Mouse (Mus musculus) embryonic facial prominence, embryonic 11.5 days (tissue): ENCODE data around the gene Lfng. TPM values are rescaled to one million over a fixed set of nuclear protein-coding genes. Genes with fewer than 3 reads are reported as not detected.

Source experiments
- ATAC-seq: fragments of 200-750 bp; cut with Nextera tagmentation; replicated peaks from 2 replicates; pipeline ENCODE4 v1.8.0; 2017; ENCODE audit warnings: low read depth; ENCODE audit not compliant: insufficient number of reproducible peaks, low FRiP score, low TSS enrichment
- DNase-seq: peaks from one replicate; pipeline ENCODE4 v3.0.0-alpha.2; 2015; ENCODE audit warnings: low spot score
- H3K27ac ChIP-seq: fragments of 300-500 bp; sonication (generic); replicated peaks from 2 replicates; pipeline ENCODE4 v1.5.1; 2014; ENCODE audit warnings: mild to moderate bottlenecking, low read depth, low read length, control low read depth
- H3K27me3 ChIP-seq: fragments of 300-500 bp; sonication (generic); 2 replicates; pipeline ENCODE4 v1.6.1; 2014; ENCODE audit warnings: mild to moderate bottlenecking, low read length, moderate library complexity, mixed read lengths; ENCODE audit not compliant: control insufficient read depth, insufficient read depth
- H3K36me3 ChIP-seq: fragments of 300-500 bp; sonication (generic); replicated peaks from 2 replicates; pipeline ENCODE4 v1.6.1; 2014; ENCODE audit warnings: low read depth, mild to moderate bottlenecking, low read length, moderate library complexity, mixed read lengths; ENCODE audit not compliant: control insufficient read depth, insufficient read depth
- H3K4me1 ChIP-seq: fragments of 300-500 bp; sonication (generic); 2 replicates; pipeline ENCODE4 v1.6.1; 2014; ENCODE audit warnings: low read length, mixed read lengths; ENCODE audit not compliant: control insufficient read depth, insufficient read depth
- H3K4me2 ChIP-seq: fragments of 300-500 bp; sonication (generic); 2 replicates; pipeline ENCODE4 v1.6.1; 2014; ENCODE audit warnings: low read depth, mild to moderate bottlenecking, control low read depth, low read length, moderate library complexity
- H3K4me3 ChIP-seq: fragments of 300-500 bp; sonication (generic); 2 replicates; pipeline ENCODE4 v1.5.1; 2014; ENCODE audit warnings: low read depth, low read length, control low read depth
- H3K9ac ChIP-seq: fragments of 300-500 bp; sonication (generic); replicated peaks from 2 replicates; pipeline ENCODE4 v1.6.1; 2014; ENCODE audit warnings: mild to moderate bottlenecking, control low read depth, low read length
- H3K9me3 ChIP-seq: fragments of 300-500 bp; sonication (generic); replicated peaks from 2 replicates; pipeline ENCODE4 v1.6.1; 2016; ENCODE audit warnings: mild to moderate bottlenecking, low read length, inconsistent platforms, mixed read lengths; ENCODE audit not compliant: control insufficient read depth
- WGBS: fragments of 180-500 bp; shearing (Covaris S2); extraction: QIAGEN DNeasy Blood & Tissue Kit; methylation state at CpG from one replicate; pipeline ENCODE4 v1.1.7; 2014; 5-methylcytosine and 5-hydroxymethylcytosine counted together
- polyA plus RNA-seq: library from polyadenylated mRNA; unstranded; fragments of >200 nt; fragmentation: Nextera tagmentation; extraction: Ambion mirVana; gene quantifications from 2 replicates; pipeline ENCODE4 v1.2.1, GENCODE M21; 2014

Gene Lfng
- polyA plus RNA-seq, result 13.3 and 13.7 TPM in 2 replicates

DNA sequence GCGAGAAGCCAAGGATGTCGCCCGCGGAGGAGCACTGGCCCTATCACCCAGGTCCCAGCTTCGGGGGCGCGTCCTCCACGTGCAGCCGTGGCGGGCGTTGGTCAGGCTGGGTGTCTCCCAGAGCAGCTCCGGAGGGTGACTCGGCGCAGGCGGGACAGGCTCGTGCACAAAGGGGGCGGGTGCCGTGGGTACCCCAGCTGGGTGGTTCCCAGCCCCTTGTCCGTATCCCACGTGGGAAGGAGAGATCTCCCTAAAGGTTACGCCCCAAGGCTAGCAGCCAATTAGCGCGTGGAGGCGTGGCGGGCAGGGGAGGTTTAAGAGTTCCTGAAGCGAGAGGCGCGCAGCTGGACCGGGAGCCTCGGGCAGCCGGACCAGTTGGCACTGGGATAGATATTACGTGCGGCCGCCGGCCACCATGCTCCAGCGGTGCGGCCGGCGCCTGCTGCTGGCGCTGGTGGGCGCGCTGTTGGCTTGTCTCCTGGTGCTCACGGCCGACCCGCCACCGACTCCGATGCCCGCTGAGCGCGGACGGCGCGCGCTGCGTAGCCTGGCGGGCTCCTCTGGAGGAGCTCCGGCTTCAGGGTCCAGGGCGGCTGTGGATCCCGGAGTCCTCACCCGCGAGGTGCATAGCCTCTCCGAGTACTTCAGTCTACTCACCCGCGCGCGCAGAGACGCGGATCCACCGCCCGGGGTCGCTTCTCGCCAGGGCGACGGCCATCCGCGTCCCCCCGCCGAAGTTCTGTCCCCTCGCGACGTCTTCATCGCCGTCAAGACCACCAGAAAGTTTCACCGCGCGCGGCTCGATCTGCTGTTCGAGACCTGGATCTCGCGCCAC lies at the start of gene Lfng:
Gene Lfng (plus strand): TSS at position 320 of the 835 bp plus-strand sequence.
- H3K4me1 ChIP-seq, result peaks cover 25% of the 10 kb centered on the region
- ATAC-seq (peak; percentile 46), DNase-seq (peak; percentile 92)
- peak within 1 kb of the TSS; percentile 35; the same call in 1 of the 2 replicates for H3K27ac ChIP-seq
- peaks cover 69% of the 10 kb centered on the region for H3K27me3 ChIP-seq
- no peaks in the 10 kb centered on the region for H3K36me3 ChIP-seq
- no peaks in the 10 kb centered on the region for H3K9me3 ChIP-seq
- peak within 1 kb of the TSS; percentile 82 for H3K4me2 ChIP-seq
- WGBS, result under 1% methylated on average over 87 of the region's 91 CpGs
- H3K9ac ChIP-seq, result peak within 1 kb of the TSS; percentile 66
- H3K4me3 ChIP-seq, result peak within 1 kb of the TSS; percentile 57

- H3K4me3 ChIP-seq, result no peak overlapping the region
- no peak for DNase-seq
- H3K27me3 ChIP-seq, result no peaks in the 10 kb centered on the region
- H3K9ac ChIP-seq, result no peak overlapping the region
- H3K4me2 ChIP-seq, result no peak overlapping the region
- H3K9me3 ChIP-seq, result no peaks in the 10 kb centered on the region
- no peaks in the 10 kb centered on the region for H3K36me3 ChIP-seq
- 74% methylated on average over 9 of the region's 9 CpGs for WGBS
- no peak for ATAC-seq
- no peaks in the 10 kb centered on the region for H3K4me1 ChIP-seq
- no peak overlapping the region for H3K27ac ChIP-seq
These were observed 44.5 kb upstream of the Lfng start for GRCm38 (mm10) chr5:140562601-140563000.

DNA sequence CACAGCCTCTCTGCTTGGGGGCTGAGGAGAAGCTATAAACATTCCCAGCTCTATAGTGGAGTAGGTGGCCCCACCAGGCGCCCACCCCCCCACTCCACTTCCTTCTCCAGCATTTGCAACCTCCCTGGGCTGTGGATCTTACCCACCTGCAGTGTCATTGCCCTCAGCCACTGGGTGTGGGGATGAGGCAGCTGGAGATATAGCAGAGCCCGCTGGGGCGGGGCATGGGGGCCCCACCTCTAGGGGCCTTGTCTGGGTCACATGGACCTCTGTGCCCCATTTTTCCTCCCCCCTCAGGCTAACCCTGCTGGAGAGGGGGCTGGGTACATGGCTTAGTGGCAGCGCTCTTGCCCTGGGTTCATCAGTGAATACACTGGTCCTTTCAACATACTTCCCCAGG lies 42.2 kb upstream of the Lfng start, which contains the start of gene Grifin:
Gene Grifin (minus strand): TSS at position 176 of the 400 bp plus-strand sequence.
- no peaks in the 10 kb centered on the region for H3K36me3 ChIP-seq
- no peaks in the 10 kb centered on the region for H3K9me3 ChIP-seq
- no peaks in the 10 kb centered on the region; the same call in 1 of the 2 replicates for H3K4me1 ChIP-seq
- 76% methylated on average over 4 of the region's 4 CpGs for WGBS
- no peak within 1 kb of the TSS for H3K27ac ChIP-seq
- no peaks in the 10 kb centered on the region for H3K27me3 ChIP-seq
- H3K9ac ChIP-seq, result no peak within 1 kb of the TSS
- H3K4me2 ChIP-seq, result no peak within 1 kb of the TSS
- H3K4me3 ChIP-seq, result no peak within 1 kb of the TSS
- ATAC-seq, result no peak
- no peak for DNase-seq

GRCm38 (mm10) chr5:140565451-140565850 lies 41.7 kb upstream of the Lfng start:
- WGBS, result 51% methylated on average over 5 of the region's 5 CpGs
- no peaks in the 10 kb centered on the region; the same call in 1 of the 2 replicates for H3K4me1 ChIP-seq
- DNase-seq, result no peak
- H3K4me3 ChIP-seq, result no peak overlapping the region
- no peaks in the 10 kb centered on the region for H3K9me3 ChIP-seq
- no peak overlapping the region for H3K9ac ChIP-seq
- H3K4me2 ChIP-seq, result no peak overlapping the region
- H3K27me3 ChIP-seq, result no peaks in the 10 kb centered on the region
- no peak overlapping the region for H3K27ac ChIP-seq
- ATAC-seq, result no peak
- no peaks in the 10 kb centered on the region for H3K36me3 ChIP-seq

GRCm38 (mm10) chr5:140565856-140566255 lies 41.3 kb upstream of the Lfng start:
- Histone ChIP-seq H3K4me1 (no peaks in the 10 kb centered on the region; the same call in 1 of the 2 replicates), H3K9ac (no peak overlapping the region), H3K27me3 (no peaks in the 10 kb centered on the region), H3K4me2 (no peak overlapping the region), H3K9me3 (no peaks in the 10 kb centered on the region), H3K4me3 (no peak overlapping the region), H3K36me3 (no peaks in the 10 kb centered on the region), H3K27ac (no peak overlapping the region)
- no peak for ATAC-seq
- 76% methylated on average over 6 of the region's 6 CpGs for WGBS
- no peak for DNase-seq

GRCm38 (mm10) chr5:140566271-140566670 lies 40.8 kb upstream of the Lfng start:
- no peak overlapping the region for H3K27ac ChIP-seq

GRCm38 (mm10) chr5:140567321-140567720 lies 39.8 kb upstream of the Lfng start:
- no peak overlapping the region for H3K4me3 ChIP-seq
- no peaks in the 10 kb centered on the region for H3K36me3 ChIP-seq
- no peaks in the 10 kb centered on the region; the same call in 1 of the 2 replicates for H3K4me1 ChIP-seq
- no peak overlapping the region for H3K9ac ChIP-seq
- H3K27me3 ChIP-seq, result no peaks in the 10 kb centered on the region
- H3K27ac ChIP-seq, result no peak overlapping the region
- H3K9me3 ChIP-seq, result no peaks in the 10 kb centered on the region
- peak; percentile 42 for DNase-seq
- ATAC-seq, result no peak
- 53% methylated on average over 11 of the region's 11 CpGs for WGBS
- H3K4me2 ChIP-seq, result no peak overlapping the region

More at GRCm38 (mm10) chr5:140566271-140566670, 40.8 kb upstream of the Lfng start:
- H3K36me3 ChIP-seq, result no peaks in the 10 kb centered on the region
- H3K27me3 ChIP-seq, result no peaks in the 10 kb centered on the region
- no peaks in the 10 kb centered on the region for H3K9me3 ChIP-seq
- H3K4me2 ChIP-seq, result no peak overlapping the region
- H3K4me3 ChIP-seq, result no peak overlapping the region
- H3K4me1 ChIP-seq, result no peaks in the 10 kb centered on the region; the same call in 1 of the 2 replicates
- ATAC-seq (no peak), DNase-seq (no peak)
- H3K9ac ChIP-seq, result no peak overlapping the region
- 56% methylated on average over 4 of the region's 4 CpGs for WGBS

- Histone ChIP-seq H3K4me1 (no peaks in the 10 kb centered on the region; the same call in 1 of the 2 replicates), H3K27me3 (no peaks in the 10 kb centered on the region), H3K27ac (no peak overlapping the region), H3K4me2 (no peak overlapping the region), H3K9me3 (no peaks in the 10 kb centered on the region), H3K9ac (no peak overlapping the region), H3K36me3 (no peaks in the 10 kb centered on the region), H3K4me3 (no peak overlapping the region)
- WGBS, result 89% methylated on average over 5 of the region's 5 CpGs
- ATAC-seq (no peak), DNase-seq (no peak)
These were observed 39.4 kb upstream of the Lfng start for GRCm38 (mm10) chr5:140567751-140568150.
